In the genomic region with DNA sequence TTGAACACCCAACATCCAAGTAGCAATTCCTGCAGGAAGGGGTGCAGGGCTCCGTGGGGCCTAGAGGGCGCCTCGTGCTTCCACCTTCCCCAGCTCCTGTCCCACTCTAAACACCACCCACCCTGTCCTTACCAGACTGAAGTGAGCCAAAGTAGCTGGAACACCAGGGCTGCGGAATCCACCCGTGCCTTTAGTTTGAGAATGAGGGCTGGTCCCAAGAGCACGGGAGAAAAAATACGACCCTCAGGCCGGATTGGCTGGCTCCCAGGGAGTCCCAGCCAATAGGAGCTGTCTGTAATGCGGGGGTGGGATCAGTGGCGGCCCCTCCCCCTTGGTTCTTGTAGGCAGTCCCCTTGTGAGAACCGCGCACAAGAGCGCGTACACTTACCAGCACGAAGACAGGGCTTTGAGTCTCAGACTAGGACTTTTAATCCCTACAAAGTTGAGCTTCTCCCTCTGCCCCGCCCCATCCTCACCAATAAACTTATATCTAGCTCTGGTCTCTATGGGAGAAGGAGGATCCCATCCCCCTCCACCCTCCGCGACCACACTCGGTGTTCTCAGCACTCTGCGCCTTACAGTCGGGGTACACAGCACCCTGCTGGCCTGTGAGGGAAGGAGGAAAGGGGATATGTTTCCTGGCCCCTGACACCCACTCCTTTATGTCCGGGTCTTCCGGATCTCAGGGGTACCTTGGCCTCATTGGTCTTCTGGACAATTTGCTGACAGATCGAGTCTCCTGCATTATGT, we compare ENCODE assay signal across 8 mouse cellular contexts. TPM values are rescaled to one million over a fixed set of nuclear protein-coding genes. Genes with fewer than 3 reads are reported as not detected.
DNase-seq lines count a peak whose midpoint lies in the region; ATAC-seq and TF ChIP-seq lines count a peak whose summit lies in the region.

TSS of gene Cox6b2 (minus strand) at position 274 of the 750 bp plus-strand sequence.

- intact Hi-C loops in heart, postnatal 10 days (cut with DNase I) = no loop called here

- H3K9me3 ChIP-seq in forebrain, embryonic 11.5 days (ENCODE audit: control insufficient read depth, low read length) = no peaks in the 10 kb centered on the region
- H3K9me3 ChIP-seq in neural tube, embryonic 14.5 days (ENCODE audit: control insufficient read depth, low read length) = no peaks in the 10 kb centered on the region

- peak within 1 kb of the TSS; percentile 58 for H3K4me3 ChIP-seq in bone marrow, adult 2 months (replicated peaks; ENCODE audit: control insufficient read depth, low read depth, low read length)
- H3K4me3 ChIP-seq in forebrain, embryonic 11.5 days (ENCODE audit: low read depth, low read length) = peak within 1 kb of the TSS; percentile 32
- peak within 1 kb of the TSS; percentile 18 for H3K4me3 ChIP-seq in neural tube, embryonic 14.5 days (ENCODE audit: low read depth, low read length)
- peak within 1 kb of the TSS; percentile 87 for H3K4me3 ChIP-seq in testis, adult 2 months (ENCODE audit: control insufficient read depth, low read depth, low read length)

- TF ChIP-seq CTCF in bone marrow, adult 2 months (IDR thresholded peaks at IDR 0.05; ENCODE audit: control insufficient read depth, insufficient read depth, low read length) = no peak
- TF ChIP-seq CTCF in testis, adult 2 months (IDR thresholded peaks at IDR 0.05; ENCODE audit: control insufficient read depth, insufficient read depth, insufficient replicate concordance, low read depth, low read length) = no peak

- no peaks in the 10 kb centered on the region for H3K36me3 ChIP-seq in forebrain, embryonic 11.5 days (ENCODE audit: control insufficient read depth, insufficient read depth, low read length)
- no peaks in the 10 kb centered on the region for H3K36me3 ChIP-seq in neural tube, embryonic 14.5 days (ENCODE audit: control insufficient read depth, insufficient read depth, low read length)
- H3K36me3 ChIP-seq in testis, adult 2 months (ENCODE audit: control insufficient read depth, insufficient read depth, low read length) = no peaks in the 10 kb centered on the region; the same call in 1 of the 2 replicates

- peak within 1 kb of the TSS; percentile 27 for H3K9ac ChIP-seq in forebrain, embryonic 11.5 days (ENCODE audit: low read length)
- peak within 1 kb of the TSS; percentile 7; the same call in 1 of the 2 replicates for H3K9ac ChIP-seq in neural tube, embryonic 14.5 days (replicated peaks; ENCODE audit: low read depth, low read length)

- 8% methylated on average over 24 of the region's 24 CpGs for whole genome bisulfite sequencing in bone marrow, adult 2 months
- 5% methylated on average over 24 of the region's 24 CpGs for WGBS in forebrain, embryonic 11.5 days
- 3% methylated on average over 24 of the region's 24 CpGs for WGBS in neural tube, embryonic 14.5 days

- H3K4me2 ChIP-seq in forebrain, embryonic 11.5 days (ENCODE audit: low read depth, low read length, severe bottlenecking) = peak within 1 kb of the TSS; percentile 41
- peak within 1 kb of the TSS; percentile 38 for H3K4me2 ChIP-seq in neural tube, embryonic 14.5 days (ENCODE audit: low read depth, low read length)

- peak; percentile 94 for ATAC-seq in forebrain, embryonic 11.5 days (replicated peaks; ENCODE audit: low FRiP score)
- ATAC-seq in neural tube, embryonic 14.5 days (ENCODE audit: low read depth) = peak; percentile 95

- no peaks in the 10 kb centered on the region for H3K27me3 ChIP-seq in forebrain, embryonic 11.5 days (ENCODE audit: control insufficient read depth, insufficient read depth, low read length)
- H3K27me3 ChIP-seq in neural tube, embryonic 14.5 days (ENCODE audit: control insufficient read depth, insufficient read depth, low read length) = no peaks in the 10 kb centered on the region
- H3K27me3 ChIP-seq in testis, adult 2 months (ENCODE audit: control insufficient read depth, insufficient read depth, low read length) = no peaks in the 10 kb centered on the region

- H3K4me1 ChIP-seq in bone marrow, adult 2 months (ENCODE audit: control insufficient read depth, insufficient read depth, low read length) = peaks cover 9% of the 10 kb centered on the region
- peaks cover 10% of the 10 kb centered on the region for H3K4me1 ChIP-seq in forebrain, embryonic 11.5 days (replicated peaks; ENCODE audit: control insufficient read depth, insufficient read depth, low read length)
- 0 out of 2 replicates have a peak, but pooled peaks cover 3% of the 10 kb centered on the region for H3K4me1 ChIP-seq in neural tube, embryonic 14.5 days (ENCODE audit: control insufficient read depth, insufficient read depth, low read length)
- H3K4me1 ChIP-seq in testis, adult 2 months (ENCODE audit: control insufficient read depth, insufficient read depth, low read length) = peaks cover 9% of the 10 kb centered on the region

- H3K27ac ChIP-seq in bone marrow, adult 2 months (ENCODE audit: control insufficient read depth, insufficient read depth, low read depth, low read length, poor library complexity) = peak within 1 kb of the TSS; percentile 35
- 0 out of 2 replicates have a peak within 1 kb of the TSS, but pooled peaks have one; percentile 7 for H3K27ac ChIP-seq in forebrain, embryonic 11.5 days (ENCODE audit: low read depth, low read length)
- no peak within 1 kb of the TSS for H3K27ac ChIP-seq in neural tube, embryonic 14.5 days (ENCODE audit: low read depth, low read length)
- H3K27ac ChIP-seq in testis, adult 2 months (ENCODE audit: control insufficient read depth, insufficient read depth, low read depth, low read length) = peak within 1 kb of the TSS; percentile 87

- 0 out of 2 replicates have a peak, but pooled peaks have one; percentile 24 for TF ChIP-seq POLR2A in bone marrow, adult 2 months (IDR thresholded peaks at IDR 0.05; ENCODE audit: borderline replicate concordance, control insufficient read depth, low read depth, low read length)
- peak; percentile 92 for TF ChIP-seq POLR2A in testis, adult 2 months (IDR thresholded peaks at IDR 0.05; ENCODE audit: control insufficient read depth, low read depth, low read length)

- DNase-seq in CD4-positive, CD25-positive, alpha-beta regulatory T cell, adult 2 months (ENCODE audit: low read depth, low spot score) = peak; percentile 79
- DNase-seq in forebrain, embryonic 11.5 days (ENCODE audit: low spot score) = peak; percentile 94
- DNase-seq in heart, postnatal 10 days = peak; percentile 77 to 79
- DNase-seq in kidney, postnatal 25 days = peak; percentile 88 to 91
- DNase-seq in lung, adult 18-20 months = peak; percentile 82 to 86

RNA-seq across cellular contexts. Expression of gene Cox6b2, which starts in this region (rescaled TPM):
- polyA plus RNA-seq in bone marrow, adult 2 months (2011; ENCODE audit: insufficient read depth, insufficient read length, low replicate concordance, missing spikeins) = 169 and 179 TPM in 2 replicates
- polyA plus RNA-seq in forebrain, embryonic 11.5 days (2014; fragmentation: Nextera tagmentation; extraction: Ambion mirVana) = 29.9 and 33.7 TPM in 2 replicates
- 10 to 100 TPM in 1 of 2 experiments, 1 to 10 TPM in 1; 7.4 to 10.9 TPM for total RNA-seq in heart, postnatal 10 days (2021)
- 10.8 and 17.7 TPM in 2 replicates for polyA plus RNA-seq in neural tube, embryonic 14.5 days (2014; fragmentation: Nextera tagmentation; extraction: Ambion mirVana)
- 1,707 and 1,788 TPM in 2 replicates for polyA plus RNA-seq in testis, adult 2 months (2012; rRNA removed)

Comparison
In these comparisons a context has a peak if more than half of its experiments do, and no peak if none do; other contexts are left out.
1. H3K4me3 ChIP-seq: peak in every context shown above with its lines; median percentile 87 in testis, adult 2 months; 58 in bone marrow, adult 2 months; 32 in forebrain, embryonic 11.5 days; 18 in neural tube, embryonic 14.5 days.